Mouse (Mus musculus) urinary bladder, adult 2 months (tissue): ENCODE measurements around the gene Psmd7. TPM values are rescaled to one million over a fixed set of nuclear protein-coding genes. Genes with fewer than 3 reads are reported as not detected.

ENCODE experiments used
- polyA plus RNA-seq: library from polyadenylated mRNA; depleted of rRNA; stranded (reverse); fragments of >200 nt; gene quantifications from 2 replicates; pipeline ENCODE4 v1.2.3, GENCODE M21; 2012; rRNA removed

Gene Psmd7
- polyA plus RNA-seq, 1 experiment: 107 TPM

Other genes with a start within 250 kb of the Psmd7 start
- gene Nqo1, start 185.3 kb downstream of the Psmd7 start, polyA plus RNA-seq: 88.7 and 102 TPM in 2 replicates
- 36.6 and 46.9 TPM in 2 replicates for gene Nob1, start 163.4 kb downstream of the Psmd7 start, polyA plus RNA-seq
- gene Wwp2, start 152.1 kb downstream of the Psmd7 start, polyA plus RNA-seq: 18.4 and 22.5 TPM in 2 replicates